Comparison of ENCODE assay signal across 28 mouse cellular contexts in genomic region chr8:111444245-111444644, GRCm38 (mm10). TPM values are rescaled to one million over a fixed set of nuclear protein-coding genes. Genes with fewer than 3 reads are reported as not detected.
DNase-seq lines count a peak whose midpoint lies in the region; ATAC-seq and TF ChIP-seq lines count a peak whose summit lies in the region.
"Had no signal": no experiment of that assay in that cellular context is flagged by ENCODE, and none has a peak within 500 bp of the region (broad histone marks: within the 10 kb centered on the region; RNA-seq: fewer than 3 reads in every experiment).

No protein-coding gene starts in this region.

- in situ Hi-C loops in Patski (cut with MboI; ENCODE audit: low pct_unique_long_range_greater_than_20kb), result no loop called here

- no peaks in the 10 kb centered on the region for H3K9me3 ChIP-seq in kidney, embryonic 16.5 days (ENCODE audit: low read length)
- H3K9me3 ChIP-seq in limb, embryonic 10.5 days (replicated peaks), result no peaks in the 10 kb centered on the region
- H3K9me3 ChIP-seq: embryonic facial prominence, embryonic 15.5 days; forebrain, embryonic 10.5 days; G1E; heart, embryonic 13.5 days; hindbrain, embryonic 13.5 days had no signal

- 44% methylated on average over 4 of the region's 4 CpGs for WGBS in kidney, adult 2 months
- WGBS in kidney, embryonic 16.5 days, result 60% methylated on average over 4 of the region's 4 CpGs
- 84% methylated on average over 4 of the region's 4 CpGs for WGBS in limb, embryonic 10.5 days

- H3K4me3 ChIP-seq in kidney, adult 2 months (ENCODE audit: insufficient read depth, low read depth, low read length), result no peak overlapping the region
- H3K4me3 ChIP-seq in kidney, embryonic 16.5 days (ENCODE audit: low read length), result no peak overlapping the region
- H3K4me3 ChIP-seq in limb, embryonic 10.5 days, result no peak overlapping the region
- H3K4me3 ChIP-seq: embryonic facial prominence, embryonic 15.5 days; erythroblast, embryonic 14.5 days; forebrain, embryonic 10.5 days; gastrocnemius, adult 2 months; heart, embryonic 13.5 days; hindbrain, embryonic 13.5 days had no signal

- H3K36me3 ChIP-seq in kidney, adult 2 months (ENCODE audit: control insufficient read depth, insufficient read depth, low read length), result no peaks in the 10 kb centered on the region
- H3K36me3 ChIP-seq in kidney, embryonic 16.5 days (ENCODE audit: insufficient read depth, low read length), result no peaks in the 10 kb centered on the region
- H3K36me3 ChIP-seq in limb, embryonic 10.5 days, result peaks cover 4% of the 10 kb centered on the region

- CTCF ChIA-PET in Patski (lab: Charles Lee), result interaction anchor here (0.7 to 1.2 kb wide), 3 partner anchors 9 to 102 kb away, joined by 3 read pairs; no protein-coding TSS in a partner anchor

- H3K4me2 ChIP-seq in kidney, embryonic 16.5 days (replicated peaks; ENCODE audit: low read depth, low read length), result no peak overlapping the region
- H3K4me2 ChIP-seq: embryonic facial prominence, embryonic 15.5 days; heart, embryonic 13.5 days; hindbrain, embryonic 13.5 days had no signal

- peaks cover 7% of the 10 kb centered on the region; the same call in 1 of the 2 replicates for H3K4me1 ChIP-seq in kidney, adult 2 months (ENCODE audit: control insufficient read depth, insufficient read depth, low read length)
- H3K4me1 ChIP-seq in kidney, embryonic 16.5 days (ENCODE audit: insufficient read depth, low read length), result no peaks in the 10 kb centered on the region
- no peaks in the 10 kb centered on the region; the same call in 1 of the 2 replicates for H3K4me1 ChIP-seq in limb, embryonic 10.5 days
- H3K4me1 ChIP-seq: embryonic facial prominence, embryonic 15.5 days; forebrain, embryonic 10.5 days; hindbrain, embryonic 13.5 days had no signal

- no peaks in the 10 kb centered on the region for H3K27me3 ChIP-seq in kidney, adult 2 months (replicated peaks; ENCODE audit: control insufficient read depth, insufficient read depth, low read length)
- no peaks in the 10 kb centered on the region for H3K27me3 ChIP-seq in kidney, embryonic 16.5 days (ENCODE audit: insufficient read depth, low read length)
- no peaks in the 10 kb centered on the region for H3K27me3 ChIP-seq in Patski
- no peaks in the 10 kb centered on the region for H3K27me3 ChIP-seq in limb, embryonic 10.5 days (ENCODE audit: low read depth, poor library complexity, severe bottlenecking)
- H3K27me3 ChIP-seq: embryonic facial prominence, embryonic 15.5 days; hindbrain, embryonic 13.5 days had no signal

- ATAC-seq in kidney, embryonic 16.5 days (ENCODE audit: low FRiP score, low TSS enrichment), result no peak
- ATAC-seq in Patski, result peak; percentile 6
- ATAC-seq: CD4-positive, CD25-positive, alpha-beta regulatory T cell, adult 4 months; forebrain, embryonic 14.5 days had no signal

- H3K27ac ChIP-seq in kidney, adult 2 months (ENCODE audit: insufficient read depth, low read depth, low read length), result no peak overlapping the region
- no peak overlapping the region for H3K27ac ChIP-seq in kidney, embryonic 16.5 days (ENCODE audit: low read length)
- H3K27ac ChIP-seq in limb, embryonic 10.5 days, result no peak overlapping the region
- H3K27ac ChIP-seq: embryonic facial prominence, embryonic 15.5 days; forebrain, embryonic 10.5 days; gastrocnemius, adult 2 months; hindbrain, embryonic 13.5 days had no signal

- POLR2A ChIA-PET in Patski (lab: Charles Lee), result no interaction called here

- peak; percentile 85 for DNase-seq in kidney, adult 2 months
- DNase-seq in 3T3-L1 (ENCODE audit: low read depth, low spot score) (peak; percentile 26), Patski (ENCODE audit: low read depth, low spot score) (no peak)
- peak; percentile 63 to 69 for DNase-seq in kidney, postnatal 25 days
- no peak for DNase-seq in heart, postnatal 25 days (ENCODE audit: low spot score)
- no peak for DNase-seq in limb, embryonic 10.5 days (ENCODE audit: low spot score)
- DNase-seq: adrenal gland, postnatal 10 days; B cell, adult 2 months; cerebellum, adult 11 months; cerebellum, adult 8-10 months; cerebellum, postnatal 14 days; embryo, embryonic 11 days; gastrocnemius, adult 2 months; gastrocnemius, postnatal 25 days; heart, postnatal 4 days had no signal

- no peak overlapping the region for H3K9ac ChIP-seq in kidney, embryonic 16.5 days (replicated peaks; ENCODE audit: low read length)
- H3K9ac ChIP-seq: embryonic facial prominence, embryonic 15.5 days; heart, embryonic 13.5 days; hindbrain, embryonic 13.5 days had no signal

- TF ChIP-seq POLR2A in kidney, adult 2 months (IDR thresholded peaks at IDR 0.05; ENCODE audit: low read depth, low read length), result no peak

- intact Hi-C loops in heart, postnatal 25 days (cut with DNase I), result no loop called here

- TF ChIP-seq CTCF in kidney, adult 2 months (conservative IDR thresholded peaks at IDR 0.05; ENCODE audit: insufficient read depth, insufficient read length, low read depth, low read length), result no peak
- no peak for TF ChIP-seq CTCF in Patski (IDR thresholded peaks at IDR 0.05)

RNA-seq across cellular contexts. Expression of gene Fa2h, which starts 50.6 kb away (rescaled TPM):
- polyA plus RNA-seq in kidney, adult 2 months (2012; rRNA removed), result 15.3 and 21.0 TPM in 2 replicates
- 1.7 and 1.8 TPM in 2 replicates for polyA plus RNA-seq in kidney, embryonic 16.5 days (2015; fragmentation: Nextera tagmentation; extraction: Ambion mirVana)
- polyA plus RNA-seq in Patski (2021), result 1.7 TPM
- total RNA-seq in heart, postnatal 25 days (2021), result under 1 TPM in 1 of 2 experiments, not detected in 1; 0.22 TPM
- polyA plus RNA-seq in limb, embryonic 10.5 days (2016; fragmentation: Nextera tagmentation; extraction: Ambion mirVana), result not detected in 2 replicates
- total RNA-seq: common myeloid progenitor, adult 5-6 weeks; granulocyte monocyte progenitor cell, adult 5-6 weeks had no signal
- polyA plus RNA-seq: CD4-positive, CD25-positive, alpha-beta regulatory T cell, adult 4 months; embryonic facial prominence, embryonic 11.5 days; erythroblast, embryonic 14.5 days; forebrain, embryonic 10.5 days; forebrain, embryonic 14.5 days; G1E; heart, embryonic 13.5 days; heart, postnatal 0 days had no signal

Comparison
In these comparisons a context has a peak if more than half of its experiments do, and no peak if none do; other contexts are left out.
1. DNase-seq: peak in kidney, adult 2 months (single experiment), 3T3-L1 (single experiment) and kidney, postnatal 25 days (2 of 2); none in Patski (single experiment), heart, postnatal 25 days (single experiment) and limb, embryonic 10.5 days (single experiment).